Mouse (Mus musculus) heart, adult 9 months (tissue): Measurements from ENCODE around the gene Gm32687.
A peak's percentile ranks its signal among the peaks of the same experiment; 100 is the strongest.
"Not testable (repeated sequence)": the region's sequence is repeated elsewhere in the genome, so short reads cannot be mapped to it uniquely, and the experiment has no call there.

Source experiments
- DNase-seq, 2 experiments: peaks; one replicate each; pipeline ENCODE4 v3.0.0; 2022; ENCODE audit warnings: low spot score in 2 of 2

The Gm32687 gene

DNA sequence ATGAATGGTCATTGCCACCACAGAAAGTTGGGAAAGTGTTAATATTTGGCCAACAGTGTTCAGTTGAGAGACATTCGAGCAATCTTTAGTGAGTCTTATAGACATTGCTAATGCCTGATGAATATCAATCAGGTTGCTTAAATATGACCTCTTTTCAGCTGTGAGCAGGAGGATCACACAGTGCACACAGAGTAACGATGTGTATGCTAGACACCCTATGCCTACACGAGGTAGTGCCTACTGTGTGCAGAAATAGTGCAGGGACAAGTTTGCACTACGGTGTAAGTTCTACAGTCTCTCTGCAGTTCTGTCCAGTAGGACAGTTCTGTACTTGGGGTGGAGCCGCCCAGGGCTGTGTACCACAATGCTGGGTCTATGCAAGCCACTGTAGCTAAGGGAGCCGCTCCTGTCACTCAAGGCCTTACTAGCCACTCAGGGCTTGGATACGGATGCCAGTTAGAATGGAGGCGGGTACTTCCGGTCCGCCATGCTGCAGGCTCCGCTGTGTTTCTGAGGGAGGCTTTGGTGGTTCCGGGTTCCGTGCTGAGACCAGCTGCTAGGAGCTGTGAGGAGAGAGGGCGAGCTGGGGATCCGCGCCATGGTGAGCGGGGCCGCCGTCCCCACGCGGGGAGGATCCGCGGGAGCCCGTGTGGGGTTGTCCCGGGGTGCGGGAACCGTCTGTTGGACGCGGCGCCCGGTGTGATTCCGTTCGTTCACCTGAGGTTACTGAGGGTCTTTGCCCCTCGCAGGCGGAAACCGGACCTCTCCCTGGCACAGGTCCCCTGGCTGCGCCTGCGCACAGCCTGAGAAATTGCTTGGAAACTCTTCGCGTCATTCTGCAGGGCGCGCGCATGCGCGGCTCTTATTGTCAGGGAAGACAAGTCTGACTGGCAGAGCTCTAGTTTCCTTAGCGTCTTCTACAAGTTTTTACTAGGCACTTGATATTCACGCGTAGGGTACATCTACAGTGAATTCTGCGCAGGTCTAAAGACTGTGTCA is at the start of gene Gm32687:
Gm32687 (plus strand) TSS at position 526 of the 999 bp plus-strand sequence.
- peak; percentile 0 to 6 for DNase-seq

DNA sequence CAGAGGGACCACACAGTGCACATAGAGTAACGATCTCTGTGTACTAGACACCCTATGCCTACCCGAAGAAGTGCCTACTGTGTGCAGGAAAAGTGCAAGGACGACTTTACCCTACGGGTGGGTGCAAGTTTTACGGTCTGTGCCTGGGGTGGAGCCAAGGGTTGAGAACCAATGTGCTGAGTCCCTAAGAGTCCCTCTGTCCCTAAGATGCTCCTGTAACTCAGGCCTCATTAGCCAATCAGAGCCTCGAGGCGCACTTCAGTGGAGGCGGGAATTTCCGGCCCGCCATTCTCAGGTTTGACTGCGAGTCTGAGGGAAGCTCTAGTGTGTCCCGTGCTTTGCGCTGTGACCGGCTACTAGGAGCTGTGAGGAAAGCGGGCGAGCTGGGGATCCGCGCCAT is 17.5 kb upstream of the Gm32687 start:
- DNase-seq, result not testable (repeated sequence)

DNA sequence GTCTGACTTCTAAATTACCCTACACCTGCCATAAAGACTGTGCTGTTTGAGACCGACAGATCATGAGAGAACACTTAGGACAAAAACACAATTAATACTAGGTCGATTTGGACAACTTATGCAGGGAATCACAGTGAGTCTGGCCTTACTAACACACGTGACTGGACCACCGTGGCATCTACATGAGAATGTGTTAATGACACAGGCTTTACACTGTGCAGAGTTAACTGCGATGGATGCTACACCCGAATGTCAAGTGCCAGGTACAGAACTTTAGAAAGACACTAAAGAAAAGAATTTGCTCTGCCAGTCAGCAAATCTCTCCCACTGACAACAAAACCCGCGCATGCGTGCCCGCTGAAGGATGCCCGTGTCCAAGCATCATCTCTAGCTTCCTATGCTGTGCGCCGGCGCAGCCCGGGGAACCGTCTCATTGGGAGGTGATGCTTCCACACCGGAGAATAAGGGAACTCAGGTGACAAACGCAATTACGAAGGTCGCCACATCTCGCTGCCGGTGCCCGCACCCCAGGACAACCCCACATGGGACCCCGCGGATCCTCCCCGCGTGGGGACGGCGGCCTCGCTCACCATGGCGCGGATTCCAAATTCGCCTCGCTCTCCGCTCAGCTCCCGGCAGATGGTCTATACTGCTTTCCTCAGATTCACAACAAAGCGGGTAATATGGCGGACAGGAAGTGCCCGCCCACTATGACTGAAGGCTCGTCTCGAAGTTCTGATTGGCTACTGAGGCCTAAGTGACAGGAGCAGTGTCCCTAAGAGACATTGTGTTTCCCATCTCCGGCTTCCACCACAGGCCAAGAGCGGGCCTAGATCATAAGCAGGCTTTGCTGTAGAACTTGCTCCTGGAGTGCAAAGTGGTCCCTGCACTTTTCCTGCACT is 66.4 kb downstream of the Gm32687 start, which contains the start of gene Zfp781:
Zfp781 (minus strand) TSS at position 639 of the 902 bp plus-strand sequence.
- DNase-seq, result not testable (repeated sequence)
